Mouse (Mus musculus) ovary, adult 18-20 months (tissue): ENCODE data around the gene Fxr2.

Source experiments
- DNase-seq: peaks from one replicate; pipeline ENCODE4 v3.0.0; 2022; ENCODE audit warnings: low spot score, mixed read lengths

The Fxr2 gene

GRCm38 (mm10) chr11:69661221-69661881 lies 28.6 kb downstream of the Fxr2 start:
- DNase-seq, result peak; percentile 74

GRCm38 (mm10) chr11:69662213-69662966 lies 29.6 kb downstream of the Fxr2 start, which contains the start of gene Mpdu1:
Mpdu1 (minus strand) TSS chr11:69662642.
- peak; percentile 96 for DNase-seq

- DNase-seq, result no peak
These were observed 30.3 kb downstream of the Fxr2 start for GRCm38 (mm10) chr11:69662967-69663671.

DNA sequence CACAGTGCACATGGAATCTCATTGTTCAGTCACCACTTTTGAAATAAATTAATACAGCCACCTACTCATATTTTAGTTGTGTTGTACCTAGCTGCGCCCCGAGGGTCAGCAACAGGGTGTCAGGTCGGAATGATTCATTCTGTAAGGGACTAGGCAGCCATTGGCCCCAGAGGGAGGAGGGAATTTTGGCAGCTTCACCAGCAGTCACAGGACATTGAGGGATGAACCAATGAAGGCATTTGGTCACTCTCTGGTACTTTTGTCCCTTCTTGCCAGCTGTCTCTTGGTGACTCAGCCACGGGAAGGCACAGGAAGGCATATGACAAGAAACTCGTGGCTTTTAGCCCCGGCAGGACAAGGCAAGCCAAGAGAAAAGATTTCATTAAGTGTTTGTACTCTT lies 31.0 kb downstream of the Fxr2 start:
- DNase-seq, result no peak

DNA sequence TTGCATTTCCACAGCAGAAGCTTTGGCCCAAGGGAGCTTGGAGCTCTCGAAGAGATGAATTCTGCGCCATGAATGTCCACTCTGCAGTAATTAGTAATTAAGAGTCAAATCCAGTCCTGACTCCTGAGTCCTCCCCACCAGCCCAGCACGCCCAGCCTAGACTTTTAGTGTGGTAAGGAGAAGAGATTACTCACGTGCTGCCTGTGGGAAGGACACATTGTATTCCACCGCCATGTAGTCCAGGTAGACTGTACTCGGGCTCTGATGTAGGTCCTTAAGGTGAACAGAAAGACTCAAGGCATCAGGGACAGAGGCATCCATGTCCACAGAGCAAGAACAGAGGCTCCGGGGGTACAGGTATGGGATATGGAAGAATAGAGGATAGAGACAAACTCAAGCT lies 32.1 kb downstream of the Fxr2 start:
- no peak for DNase-seq

GRCm38 (mm10) chr11:69665457-69665960 lies 32.7 kb downstream of the Fxr2 start:
- DNase-seq, result no peak

GRCm38 (mm10) chr11:69665961-69666664 lies 33.3 kb downstream of the Fxr2 start, which contains the start of gene Cd68:
Cd68 (minus strand) TSS chr11:69666153.
- DNase-seq, result no peak

GRCm38 (mm10) chr11:69666665-69667005 lies 33.8 kb downstream of the Fxr2 start:
- DNase-seq, result no peak

GRCm38 (mm10) chr11:69670786-69671725 lies 38.3 kb downstream of the Fxr2 start:
- DNase-seq, result peak; percentile 85

DNA sequence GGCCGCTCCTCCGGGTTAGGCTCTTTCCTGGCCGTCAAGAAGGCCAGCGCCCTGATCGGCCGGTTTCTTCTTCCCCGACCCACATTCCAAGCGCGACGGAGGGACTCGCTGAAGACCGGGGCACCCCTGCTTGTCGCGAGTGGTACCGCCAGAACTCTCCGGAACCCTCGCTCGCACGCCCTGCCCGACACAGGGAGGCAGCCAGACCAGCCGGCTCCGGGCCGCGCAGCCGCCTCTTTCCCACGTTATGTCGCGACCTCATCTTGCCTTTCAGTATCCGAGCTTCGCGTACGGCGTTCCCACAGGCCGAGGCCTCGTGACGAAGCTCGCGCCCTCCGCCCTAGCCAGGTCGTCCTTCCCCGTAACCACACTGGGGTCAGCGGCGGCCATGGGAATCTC lies 38.9 kb downstream of the Fxr2 start:
- no peak for DNase-seq

DNA sequence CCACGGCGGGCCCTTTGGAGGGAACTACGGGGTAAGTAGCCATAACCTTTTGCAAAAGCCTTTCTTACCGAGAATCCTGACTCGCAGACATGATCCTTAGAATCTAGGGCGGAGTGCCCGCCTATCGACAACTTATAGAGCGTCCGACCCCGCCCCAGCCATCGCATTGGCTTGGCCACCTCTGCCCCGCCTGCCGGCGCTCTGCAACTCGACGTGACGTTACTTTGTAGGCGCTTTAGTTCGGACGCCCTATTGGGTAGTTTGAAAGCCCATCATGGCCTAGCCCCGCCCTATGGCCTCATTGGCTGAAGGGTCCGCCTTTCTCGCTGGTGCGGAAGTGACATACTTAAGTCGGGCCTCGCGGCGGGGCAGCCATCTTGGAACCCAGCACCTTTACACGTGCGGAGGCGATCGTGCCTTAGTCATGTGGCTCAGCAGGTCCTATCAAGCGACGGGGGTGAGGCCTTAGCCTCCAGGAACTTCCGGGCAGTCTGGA lies 39.5 kb downstream of the Fxr2 start, which contains the start of gene Eif4a1:
TSS of gene Eif4a1 (minus strand) at position 213 of the 496 bp plus-strand sequence.
- peak; percentile 100 for DNase-seq

DNA sequence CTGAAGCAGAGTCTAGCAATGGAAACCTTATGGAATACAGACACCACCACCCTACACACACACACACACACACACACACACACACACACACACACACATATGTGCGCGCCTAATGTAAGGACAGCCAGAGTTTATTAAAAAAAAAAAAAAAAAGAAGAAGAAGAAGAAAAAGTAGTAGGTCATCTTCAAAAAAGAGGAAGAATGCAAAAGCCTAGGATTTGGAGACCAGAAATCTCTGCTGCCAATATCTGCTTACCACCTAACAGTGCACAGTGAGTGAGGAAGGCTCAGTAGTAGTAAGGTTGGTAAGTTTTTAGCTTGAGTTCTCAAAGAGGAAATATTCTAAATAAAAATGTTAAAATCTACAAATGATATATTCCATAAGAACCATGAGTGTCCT lies 46.4 kb downstream of the Fxr2 start:
- DNase-seq, result no peak

GRCm38 (mm10) chr11:69680136-69680855 lies 47.5 kb downstream of the Fxr2 start:
- no peak for DNase-seq

- peak; percentile 95 for DNase-seq
These were observed 48.8 kb downstream of the Fxr2 start, which contains the start of gene Senp3 for GRCm38 (mm10) chr11:69681314-69682208. Senp3 (minus strand) TSS chr11:69682084.

DNA sequence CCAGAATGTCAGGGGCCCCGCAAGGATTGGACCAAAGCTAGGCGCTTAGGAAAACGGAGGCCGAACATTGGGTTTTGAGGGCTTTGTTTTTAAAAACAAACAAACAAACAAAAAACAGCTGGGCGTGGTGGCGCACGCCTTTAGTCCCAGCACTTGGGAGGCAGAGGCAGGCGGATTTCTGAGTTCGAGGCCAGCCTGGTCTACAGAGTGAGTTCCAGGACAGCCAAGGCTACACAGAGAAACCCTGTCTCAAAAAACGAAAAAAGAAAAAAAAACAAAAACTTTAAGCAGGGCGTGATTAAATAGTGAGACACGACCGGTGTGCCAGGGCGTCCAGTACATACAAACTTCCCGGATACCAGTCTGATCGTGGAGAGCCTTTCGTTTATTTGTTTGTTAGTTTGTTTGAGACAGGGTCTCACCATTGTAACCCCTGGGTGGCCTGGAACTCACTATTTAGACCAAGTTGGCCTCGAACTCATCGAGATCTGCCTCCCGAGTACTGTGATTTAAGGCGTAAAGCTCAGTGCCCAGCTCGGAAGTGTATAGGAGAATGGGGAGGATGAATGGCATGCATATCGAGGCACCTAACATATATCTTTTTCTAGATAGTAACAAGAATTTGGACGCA lies 49.5 kb downstream of the Fxr2 start:
- DNase-seq, result no peak

DNA sequence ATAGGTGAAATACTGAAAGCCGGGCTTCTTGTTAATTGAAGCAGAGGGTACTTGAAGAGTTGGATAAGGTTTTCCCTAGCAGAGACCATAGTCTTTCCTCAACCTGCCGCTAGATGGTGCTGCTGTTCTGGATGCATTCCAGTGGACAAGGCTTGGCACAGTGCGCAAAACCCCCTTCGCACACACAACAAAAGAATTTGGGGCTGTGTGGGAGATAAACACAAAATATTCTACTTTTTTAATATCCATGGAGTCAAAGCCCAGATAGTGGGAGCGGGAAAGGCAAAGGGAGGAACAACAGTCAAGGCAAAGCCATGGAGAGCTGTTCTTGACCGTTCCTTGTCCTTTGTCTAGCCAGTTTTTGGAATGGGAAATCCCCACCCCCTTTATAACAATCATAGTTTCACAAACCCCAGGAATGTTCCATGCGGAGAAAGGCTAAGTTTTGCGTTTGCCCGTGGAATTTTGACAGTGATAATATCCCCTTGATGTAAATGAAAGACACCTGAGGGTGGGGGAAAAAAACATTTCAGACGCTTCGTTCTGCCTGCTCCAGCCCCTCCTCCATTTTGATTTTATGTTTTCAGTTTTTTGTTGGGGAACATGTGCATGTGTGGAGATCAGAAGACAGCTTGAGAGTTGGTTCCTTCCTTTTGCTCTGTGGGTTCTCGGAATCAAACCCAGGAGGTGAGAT lies 50.2 kb downstream of the Fxr2 start:
- peak; percentile 78 for DNase-seq

DNA sequence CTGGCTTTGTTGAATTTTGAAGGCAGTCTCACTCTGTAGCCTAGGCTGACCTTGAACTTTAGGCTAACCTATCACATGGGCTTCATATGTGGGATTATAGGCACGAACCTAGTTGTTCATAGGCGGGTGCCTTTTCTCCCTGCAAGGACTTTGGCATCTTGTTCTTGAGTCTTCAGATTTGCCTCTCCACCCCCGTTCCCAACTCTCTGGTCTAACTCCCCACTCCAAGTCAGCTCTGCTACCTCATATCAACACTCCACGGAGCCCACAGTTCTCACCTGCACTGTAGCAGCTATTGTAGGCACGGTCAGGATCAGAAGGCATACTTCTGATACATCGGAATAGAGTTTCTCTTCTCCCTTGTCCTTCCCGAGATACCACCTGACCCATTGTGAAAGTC lies 50.8 kb downstream of the Fxr2 start:
- no peak for DNase-seq
